Mouse (Mus musculus): ENCODE results near the gene Zfp385a. TPM values are rescaled to one million over a fixed set of nuclear protein-coding genes. Genes with fewer than 3 reads are reported as not detected.

The Zfp385a gene
- total and polyA plus RNA-seq, 3 experiments, result 4.4 to 54.0 TPM; not detected in 1

DNA sequence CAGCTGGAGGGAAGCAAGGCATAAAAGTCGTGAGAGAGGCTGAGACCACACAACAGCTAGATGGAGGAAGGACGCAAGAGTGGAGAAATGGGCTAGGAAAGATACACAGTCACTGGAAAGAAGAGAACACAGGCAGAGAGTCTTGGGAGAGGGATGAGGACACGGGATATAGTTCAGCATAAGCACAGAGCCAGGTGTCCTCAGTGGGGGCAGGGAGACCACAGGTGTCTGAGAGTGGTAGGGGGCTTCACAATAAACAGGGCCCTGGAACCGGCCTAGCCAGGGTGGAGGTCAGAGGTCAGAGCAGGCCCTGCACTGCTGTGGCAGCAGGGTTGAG is 1.1 kb downstream of the Zfp385a start:
- no peak for DNase-seq (ENCODE audit: low read depth, low spot score)
- Histone ChIP-seq H3K36me3 (ENCODE audit: control insufficient read depth in 1 of 2, insufficient read depth in 2 of 2, low read length in 2 of 2) (peaks cover 0 to 12% of the 10 kb centered on the region in 2 experiments; a peak in 2 of 4 replicates), H3K4me1 (ENCODE audit: control insufficient read depth in 1 of 2, insufficient read depth in 2 of 2, low read length in 2 of 2) (peaks cover 0 to 18% of the 10 kb centered on the region in 2 experiments; a peak in 3 of 4 replicates), H3K27ac (ENCODE audit: control insufficient read depth, low read depth, low read length) (peak overlapping the region; percentile 61), H3K27me3 (ENCODE audit: control insufficient read depth in 1 of 2, insufficient read depth in 2 of 2, low read length in 2 of 2) (no peaks in the 10 kb centered on the region), H3K9ac (ENCODE audit: control insufficient read depth, low read depth, low read length, poor library complexity, severe bottlenecking) (peak overlapping the region; percentile 59), H3K4me3 (ENCODE audit: control insufficient read depth in 1 of 2, insufficient read depth in 1 of 2, low read depth in 2 of 2, low read length in 2 of 2) (peak overlapping the region; percentile 69 to 71), H3K79me2 (ENCODE audit: control insufficient read depth, insufficient read depth, low read length, poor library complexity) (peaks cover 15% of the 10 kb centered on the region), H3K9me3 (replicated peaks; ENCODE audit: insufficient read depth, low read length) (no peaks in the 10 kb centered on the region)
- TF ChIP-seq SIN3A (IDR thresholded peaks at IDR 0.05; ENCODE audit: low read length) (no peak), TCF12 (IDR thresholded peaks at IDR 0.05; ENCODE audit: low read depth, low read length) (no peak), MYB (IDR thresholded peaks at IDR 0.05; ENCODE audit: low read depth, low read length) (no peak), POLR2A (IDR thresholded peaks at IDR 0.05; ENCODE audit: control insufficient read depth in 1 of 2, insufficient read depth in 1 of 2, low read depth in 1 of 2, low read length in 2 of 2, poor library complexity in 1 of 2) (no peak), ETS1 (IDR thresholded peaks at IDR 0.05; ENCODE audit: low read depth, low read length) (no peak), EP300 (IDR thresholded peaks at IDR 0.05; ENCODE audit: low read depth in 1 of 2, low read length in 2 of 2) (no peak), ZNF384 (IDR thresholded peaks at IDR 0.05; ENCODE audit: low read depth, low read length) (no peak), CHD1 (IDR thresholded peaks at IDR 0.05; ENCODE audit: low read depth, low read length) (no peak), UBTF (IDR thresholded peaks at IDR 0.05; ENCODE audit: borderline replicate concordance, insufficient read depth, low read depth, low read length) (no peak), CTCF (IDR thresholded peaks at IDR 0.05 in 2 of 3, conservative IDR thresholded peaks at IDR 0.05 in 1 of 3; ENCODE audit: control insufficient read depth in 1 of 3, insufficient read depth in 1 of 3, low read depth in 2 of 3, low read length in 3 of 3, poor library complexity in 1 of 3, severe bottlenecking in 1 of 3) (no peak), NRF1 (IDR thresholded peaks at IDR 0.05; ENCODE audit: insufficient read depth, low read depth, low read length, poor library complexity, severe bottlenecking) (no peak), NELFE (IDR thresholded peaks at IDR 0.05; ENCODE audit: low read depth, low read length) (no peak), E2F4 (IDR thresholded peaks at IDR 0.05; ENCODE audit: borderline replicate concordance, low read depth, low read length) (no peak), ELF1 (IDR thresholded peaks at IDR 0.05; ENCODE audit: low read depth, low read length) (no peak)

DNA sequence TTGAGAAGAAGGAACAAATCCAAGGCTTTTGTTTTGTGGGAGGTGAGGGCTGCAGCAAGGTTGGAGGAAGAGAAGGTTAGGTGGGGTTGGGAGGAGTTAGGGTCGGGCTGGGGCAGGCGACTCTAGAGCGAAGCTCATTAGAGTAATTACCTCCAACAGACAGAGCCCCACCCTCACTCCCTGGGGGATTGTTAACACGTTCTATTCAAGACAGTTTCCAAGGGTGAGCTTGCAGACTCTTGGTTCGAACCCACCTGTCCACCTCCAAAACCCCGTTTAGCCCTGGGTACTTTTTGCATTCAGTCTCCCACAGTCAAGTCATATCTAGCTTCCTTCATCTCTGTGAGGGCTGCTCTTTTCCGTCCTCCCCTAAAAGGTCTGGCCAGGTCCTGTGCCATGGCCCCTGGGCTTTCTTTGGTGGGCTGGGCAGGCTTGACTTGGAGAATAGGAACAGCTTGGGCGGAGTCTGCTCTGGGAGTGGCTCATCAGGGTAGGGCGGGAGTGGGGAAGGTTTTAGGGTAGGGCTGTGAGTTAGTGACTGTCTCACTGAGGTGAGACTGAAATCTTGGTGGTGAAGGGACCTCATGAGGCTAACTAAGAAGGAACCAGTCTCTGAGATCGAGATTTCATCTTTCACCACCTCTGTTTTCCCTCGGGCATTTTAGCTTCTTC is 2.8 kb downstream of the Zfp385a start:
- Histone ChIP-seq H3K9me3 (replicated peaks; ENCODE audit: insufficient read depth, low read length) (no peaks in the 10 kb centered on the region), H3K4me1 (ENCODE audit: control insufficient read depth in 1 of 2, insufficient read depth in 2 of 2, low read length in 2 of 2) (peaks cover 0 to 18% of the 10 kb centered on the region in 2 experiments; a peak in 3 of 4 replicates), H3K79me2 (ENCODE audit: control insufficient read depth, insufficient read depth, low read length, poor library complexity) (peaks cover 15% of the 10 kb centered on the region), H3K4me3 (ENCODE audit: control insufficient read depth in 1 of 2, insufficient read depth in 1 of 2, low read depth in 2 of 2, low read length in 2 of 2) (no peak overlapping the region), H3K36me3 (ENCODE audit: control insufficient read depth in 1 of 2, insufficient read depth in 2 of 2, low read length in 2 of 2) (peaks cover 0 to 12% of the 10 kb centered on the region in 2 experiments; a peak in 2 of 4 replicates), H3K27ac (ENCODE audit: control insufficient read depth, low read depth, low read length) (no peak overlapping the region), H3K27me3 (ENCODE audit: control insufficient read depth in 1 of 2, insufficient read depth in 2 of 2, low read length in 2 of 2) (no peaks in the 10 kb centered on the region), H3K9ac (ENCODE audit: control insufficient read depth, low read depth, low read length, poor library complexity, severe bottlenecking) (no peak overlapping the region)
- TF ChIP-seq MAZ (IDR thresholded peaks at IDR 0.05; ENCODE audit: low read depth, low read length) (no peak), EP300 (IDR thresholded peaks at IDR 0.05; ENCODE audit: low read depth in 1 of 2, low read length in 2 of 2) (no peak), RAD21 (IDR thresholded peaks at IDR 0.05; ENCODE audit: low read depth, low read length) (no peak), UBTF (IDR thresholded peaks at IDR 0.05; ENCODE audit: borderline replicate concordance, insufficient read depth, low read depth, low read length) (no peak), HCFC1 (IDR thresholded peaks at IDR 0.05; ENCODE audit: low read depth, low read length) (no peak), MXI1 (IDR thresholded peaks at IDR 0.05; ENCODE audit: low read depth, low read length) (no peak), TAL1 (IDR thresholded peaks at IDR 0.05; ENCODE audit: low read length) (no peak), MEF2A (IDR thresholded peaks at IDR 0.05; ENCODE audit: extremely low read depth, insufficient replicate concordance, low read depth, low read length, poor library complexity, severe bottlenecking) (no peak), ZKSCAN1 (IDR thresholded peaks at IDR 0.05; ENCODE audit: low read depth, low read length) (no peak), CHD1 (IDR thresholded peaks at IDR 0.05; ENCODE audit: low read depth, low read length) (no peak), ZNF384 (IDR thresholded peaks at IDR 0.05; ENCODE audit: low read depth, low read length) (no peak), GATA1 (IDR thresholded peaks at IDR 0.05; ENCODE audit: low read depth, low read length) (no peak)
- DNase-seq (ENCODE audit: low read depth, low spot score), result no peak

All from MEL (cell line).